Mouse (Mus musculus) lung, adult 2 months (tissue): ENCODE measurements around the gene Nmnat3.

Experiments used
- CTCF ChIP-seq: fragments of 200-500 bp; IDR thresholded peaks from 2 replicates; pipeline ENCODE4 v1.5.1; 2011; ENCODE audit warnings: mild to moderate bottlenecking, low read length, control low read depth; ENCODE audit not compliant: insufficient read depth
- POLR2A ChIP-seq: fragments of 200-500 bp; IDR thresholded peaks from 2 replicates; pipeline ENCODE4 v1.6.1; 2011; ENCODE audit warnings: low read depth, mild to moderate bottlenecking, control low read depth, low read length, borderline replicate concordance; ENCODE audit errors: extremely low read depth

GRCm38 (mm10) chr9:98369707-98370106 is 82.5 kb downstream of the Nmnat3 start:
- TF ChIP-seq CTCF (no peak), POLR2A (no peak)
